Mouse (Mus musculus) megakaryocyte, adult 5-6 weeks (primary cell): ENCODE measurements around the gene Msh4. TPM values are rescaled to one million over a fixed set of nuclear protein-coding genes. Genes with fewer than 3 reads are reported as not detected.
"Not testable (repeated sequence)": the region's sequence is repeated elsewhere in the genome, so short reads cannot be mapped to it uniquely, and the experiment has no call there.

Experiments
- ATAC-seq: 2 replicates; pipeline ENCODE4 v1.8.0; 2016; ENCODE audit warnings: mild to moderate bottlenecking, inconsistent platforms; ENCODE audit not compliant: poor library complexity, severe bottlenecking
- total RNA-seq, 2 experiments: library from RNA; stranded (forward) in 1 of 2; stranded (reverse) in 1 of 2; fragments of 153-499, 151-499 nt in 1 of 2; fragments of 221-1000, 200-1000 nt in 1 of 2; gene quantifications; 2 replicates each; pipeline versions ENCODE4 v1.2.3 to v1.2.4; 2015 to 2017

Msh4 gene
- total RNA-seq, 2 experiments from 2014 or later, result 0.04 to 0.33 TPM

GRCm38 (mm10) chr3:153911882-153912440 is 6.0 kb upstream of the Msh4 start:
- no peak for ATAC-seq

GRCm38 (mm10) chr3:153911197-153911881 is 5.4 kb upstream of the Msh4 start:
- no peak for ATAC-seq

- ATAC-seq, result no peak
Measured at GRCm38 (mm10) chr3:153910489-153910888, 4.6 kb upstream of the Msh4 start.

GRCm38 (mm10) chr3:153908919-153909318 is 3.0 kb upstream of the Msh4 start:
- ATAC-seq, result no peak

GRCm38 (mm10) chr3:153905251-153906135 is 445 bp downstream of the Msh4 start:
- ATAC-seq, result no peak

GRCm38 (mm10) chr3:153904586-153904985 is 1.4 kb downstream of the Msh4 start:
- peak; percentile 81 for ATAC-seq

GRCm38 (mm10) chr3:153902595-153902994 is 3.3 kb downstream of the Msh4 start:
- ATAC-seq, result no peak

- ATAC-seq, result no peak
Measured at GRCm38 (mm10) chr3:153901904-153902303, 4.0 kb downstream of the Msh4 start.

GRCm38 (mm10) chr3:153897216-153897615 is 8.7 kb downstream of the Msh4 start:
- peak; percentile 43 for ATAC-seq

- peak; percentile 67 for ATAC-seq
Measured at GRCm38 (mm10) chr3:153895454-153895853, 10.5 kb downstream of the Msh4 start.

GRCm38 (mm10) chr3:153889188-153889781 is 16.7 kb downstream of the Msh4 start:
- peak; percentile 72 for ATAC-seq

- ATAC-seq, result no peak
Measured at GRCm38 (mm10) chr3:153888141-153888540, 17.8 kb downstream of the Msh4 start.

- no peak for ATAC-seq
Measured at GRCm38 (mm10) chr3:153886296-153886695, 19.6 kb downstream of the Msh4 start.

- no peak for ATAC-seq
Measured at GRCm38 (mm10) chr3:153871396-153871795, 34.5 kb downstream of the Msh4 start.

GRCm38 (mm10) chr3:153867149-153868136 is 38.5 kb downstream of the Msh4 start:
- ATAC-seq, result peak; percentile 44

- peak; percentile 46 for ATAC-seq
Measured at GRCm38 (mm10) chr3:153864636-153865429, 41.1 kb downstream of the Msh4 start.

- ATAC-seq, result peak; percentile 59
Measured at GRCm38 (mm10) chr3:153863816-153864215, 42.1 kb downstream of the Msh4 start.

- not testable (repeated sequence) for ATAC-seq
Measured at GRCm38 (mm10) chr3:153860392-153860791, 45.5 kb downstream of the Msh4 start.

- ATAC-seq, result no peak
Measured at GRCm38 (mm10) chr3:153858350-153859001, 47.5 kb downstream of the Msh4 start.
